Mouse (Mus musculus) common myeloid progenitor, adult 5-6 weeks (primary cell): ENCODE results near the gene Cdc42ep2. TPM values are rescaled to one million over a fixed set of nuclear protein-coding genes. Genes with fewer than 3 reads are reported as not detected.

ENCODE experiments used
- ATAC-seq: replicated peaks from 2 replicates; pipeline ENCODE4 v1.8.0; 2016; ENCODE audit warnings: low read depth, mild to moderate bottlenecking, moderate TSS enrichment, inconsistent platforms; ENCODE audit not compliant: poor library complexity, severe bottlenecking
- total RNA-seq: library from RNA; stranded (forward); fragments of 200-1000, 187-1606 nt; gene quantifications from 2 replicates; pipeline ENCODE4 v1.2.3, GENCODE M21; 2017

Cdc42ep2 gene
- not detected in 2 replicates for total RNA-seq

DNA sequence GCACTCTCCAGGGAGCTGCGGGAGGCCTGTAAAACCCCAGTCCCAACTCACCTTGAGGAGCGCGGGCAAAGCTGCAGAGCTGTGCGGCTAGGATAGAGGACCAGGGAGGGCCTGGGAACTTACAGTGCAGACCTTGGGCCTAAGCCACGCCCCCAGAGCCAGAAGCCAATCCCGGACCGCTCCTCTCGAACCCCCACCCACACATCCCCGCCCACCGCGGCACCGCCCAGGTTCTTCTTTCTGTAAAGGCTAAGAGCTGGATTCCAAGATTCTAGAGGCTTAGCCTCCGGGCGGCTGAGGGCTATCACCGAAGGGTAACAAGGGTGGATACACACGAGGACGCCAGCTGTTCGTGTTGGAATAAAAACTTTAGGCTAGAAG, at the start of gene Cdc42ep2:
TSS of gene Cdc42ep2 (minus strand) at position 104 of the 381 bp plus-strand sequence.
- peak; percentile 82 for ATAC-seq

DNA sequence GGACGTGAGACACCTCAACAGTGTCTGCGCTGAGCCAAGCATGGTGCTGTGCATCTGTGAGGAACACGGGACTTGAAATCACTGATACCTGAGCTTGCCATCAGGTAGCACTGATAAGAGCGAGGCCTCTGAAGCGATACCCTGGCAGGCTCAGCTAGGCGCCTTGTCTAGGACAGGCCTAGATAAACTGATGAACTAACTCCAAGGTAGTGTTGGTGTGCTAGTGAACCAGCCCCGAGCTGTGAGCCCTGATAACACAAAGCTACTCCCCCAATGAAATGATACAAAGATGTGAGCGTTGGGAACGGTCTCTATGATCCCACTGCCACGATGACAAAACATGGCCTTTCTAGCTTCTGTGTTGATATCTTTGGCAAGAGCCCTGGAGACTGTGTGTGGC, 43.0 kb upstream of the Cdc42ep2 start:
- ATAC-seq, result no peak

DNA sequence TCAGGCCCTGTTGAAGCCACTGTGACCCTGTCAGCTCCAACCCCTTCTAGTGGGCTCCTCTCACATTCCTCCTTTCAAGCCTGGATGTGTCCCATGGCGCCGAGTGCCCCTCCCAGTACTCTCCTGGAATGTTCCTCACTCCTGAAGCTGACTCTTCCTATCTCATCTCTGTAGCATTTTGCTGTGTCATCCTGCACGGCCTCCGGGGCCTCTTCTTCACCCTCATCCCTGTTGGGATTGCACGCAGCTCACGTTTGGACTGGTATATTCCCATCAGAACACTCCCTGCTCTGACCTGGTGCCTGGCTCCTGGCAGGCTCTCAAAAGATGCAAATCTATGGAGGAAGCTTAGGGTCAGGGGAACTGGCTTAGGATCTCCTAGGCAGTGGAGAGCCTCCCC, 42.2 kb upstream of the Cdc42ep2 start:
- no peak for ATAC-seq

DNA sequence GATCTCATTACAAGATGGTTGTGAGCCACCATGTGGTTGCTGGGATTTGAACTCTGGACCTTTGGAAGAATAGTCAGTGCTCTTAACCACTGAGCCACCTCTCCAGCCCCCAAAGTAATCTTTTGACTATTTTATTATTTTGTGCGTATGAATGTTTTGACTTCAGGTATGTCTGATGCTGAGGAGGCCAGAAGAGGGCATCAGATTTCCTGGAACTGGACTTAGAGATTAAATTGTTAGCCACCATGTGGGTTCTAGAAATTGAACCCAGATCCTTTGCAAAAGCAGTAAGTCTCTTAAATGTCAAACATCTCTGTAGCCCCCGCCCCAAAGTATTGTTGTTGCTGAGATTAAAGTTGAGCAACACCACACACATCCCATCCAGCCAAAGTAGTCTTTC, 41.3 kb upstream of the Cdc42ep2 start:
- no peak for ATAC-seq

DNA sequence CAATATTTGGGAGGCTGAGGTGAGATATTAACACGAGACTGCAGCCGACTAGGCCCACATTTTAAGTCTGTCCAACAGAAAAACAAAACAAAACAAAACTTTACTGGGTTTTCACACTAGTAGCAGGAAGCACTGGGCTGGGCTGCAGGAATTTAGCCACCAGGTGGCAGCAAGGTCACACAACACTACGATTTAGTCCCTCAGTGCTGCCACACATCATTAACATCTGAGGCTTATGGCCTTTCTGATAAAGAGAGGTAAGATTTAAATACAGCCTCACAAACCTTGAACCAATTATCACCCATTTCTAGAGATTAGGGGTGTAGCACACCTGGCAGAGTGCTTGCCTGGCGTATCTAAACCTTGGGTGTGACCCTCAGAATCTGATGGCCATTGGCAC, 40.7 kb upstream of the Cdc42ep2 start:
- peak; percentile 69 for ATAC-seq

DNA sequence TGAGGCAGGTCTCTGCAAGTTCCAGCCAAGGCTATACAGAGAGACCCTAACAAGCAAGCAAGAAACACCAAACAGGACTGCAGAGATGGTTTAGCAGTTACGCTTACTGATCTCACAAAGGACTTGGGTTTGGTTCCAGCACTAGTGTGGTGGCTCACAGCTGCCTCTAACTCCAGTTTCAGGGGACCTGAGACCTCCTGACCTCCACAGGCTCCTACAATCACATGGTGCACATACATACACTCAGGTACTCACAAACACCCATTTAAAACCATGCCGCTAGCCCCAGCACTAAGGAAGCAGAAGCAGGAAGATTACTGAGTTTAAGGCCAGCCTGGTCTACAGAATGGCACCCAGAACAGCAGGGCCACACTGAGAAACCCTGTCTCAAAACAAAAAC, 40.2 kb upstream of the Cdc42ep2 start:
- no peak for ATAC-seq

DNA sequence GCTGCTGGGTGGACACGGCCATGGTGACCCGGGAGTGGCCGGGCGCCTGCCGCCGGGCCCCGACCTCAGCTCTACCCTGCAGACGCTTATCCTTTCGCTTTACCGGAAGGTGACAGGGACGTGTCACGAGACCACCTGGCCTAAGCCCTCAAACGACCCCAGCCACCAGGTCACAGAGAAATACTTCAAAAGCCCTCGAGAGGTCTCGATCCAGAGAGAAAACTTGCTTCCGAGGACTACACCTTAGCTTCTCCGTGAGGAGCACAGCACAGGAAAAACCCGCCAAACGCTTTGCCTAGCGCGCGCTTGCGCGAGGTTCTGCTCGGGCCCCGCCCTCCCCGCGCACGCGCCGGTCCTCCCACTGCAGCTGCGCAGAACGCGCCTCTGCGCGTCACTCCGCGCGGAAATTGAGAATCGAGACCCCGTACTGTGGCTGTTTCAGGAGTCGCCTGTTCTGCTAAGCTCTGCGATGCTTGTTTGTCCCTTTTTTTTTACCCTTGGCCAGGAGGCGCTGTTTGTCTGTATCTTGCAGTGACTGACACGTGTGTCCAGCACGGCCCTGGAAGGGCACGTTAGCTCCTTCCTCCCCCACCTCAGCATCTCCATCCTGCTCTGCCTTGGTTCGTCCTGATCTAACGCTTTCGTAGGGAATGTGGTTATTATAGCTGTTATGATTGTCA, 39.4 kb upstream of the Cdc42ep2 start, which contains the start of gene Pola2:
TSS of gene Pola2 (minus strand) at position 320 of the 680 bp plus-strand sequence.
- ATAC-seq, result peak; percentile 81

DNA sequence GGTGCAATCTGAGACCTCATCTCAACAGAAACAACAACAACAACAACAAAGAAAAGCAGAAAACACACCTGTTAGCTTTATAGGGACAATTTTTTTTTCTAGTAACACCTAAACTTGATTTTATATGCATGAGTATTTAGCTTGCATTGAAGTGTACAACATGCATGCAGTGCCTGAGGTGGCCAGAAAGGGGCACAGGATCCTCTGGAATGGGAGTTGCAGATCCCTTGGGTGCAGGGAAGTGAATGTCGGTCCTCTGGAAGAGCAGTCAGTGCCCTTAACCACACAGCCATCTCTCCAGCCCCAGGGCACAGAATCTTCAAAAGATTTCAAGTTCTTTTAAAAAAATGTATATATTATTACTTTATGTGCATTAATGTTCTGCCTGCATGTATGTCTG, 38.0 kb upstream of the Cdc42ep2 start:
- no peak for ATAC-seq

DNA sequence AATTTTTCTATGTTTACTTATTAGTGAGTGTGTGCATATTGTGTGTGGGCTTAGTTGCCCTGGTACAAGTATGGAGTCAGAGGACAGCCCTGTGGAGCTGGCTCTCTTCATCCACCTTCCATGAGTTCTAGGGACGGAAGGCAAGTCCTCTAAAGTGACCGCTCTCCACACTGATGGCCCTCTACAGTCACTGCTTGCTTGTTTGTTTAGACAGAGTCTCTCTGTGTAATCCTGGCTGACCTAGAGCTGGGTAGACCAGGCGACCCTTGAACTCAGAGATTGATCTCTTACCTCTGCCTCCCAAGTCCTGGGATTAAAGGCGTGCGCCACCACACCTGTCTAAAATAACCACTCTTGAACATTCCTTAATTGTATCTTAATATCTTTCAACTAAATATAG, 32.8 kb upstream of the Cdc42ep2 start:
- no peak for ATAC-seq

DNA sequence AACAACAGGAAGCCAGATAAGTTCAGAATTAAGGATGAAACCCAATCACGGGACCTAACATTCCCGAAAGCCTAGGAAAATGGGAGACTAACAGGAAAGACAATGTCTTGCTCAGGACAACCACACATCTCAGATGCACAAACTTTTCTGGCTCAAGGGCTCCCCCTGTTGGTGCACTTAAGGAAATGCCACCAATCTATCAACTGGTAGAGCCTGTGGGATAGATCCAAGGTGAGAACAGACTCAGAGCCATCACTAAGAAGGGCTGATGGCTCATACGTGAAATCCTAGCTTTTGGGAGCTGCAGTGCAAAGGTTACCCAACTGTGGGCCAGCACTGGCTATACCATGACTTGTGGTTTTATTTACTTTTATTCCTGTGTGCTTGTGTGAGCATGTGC, 32.1 kb upstream of the Cdc42ep2 start:
- ATAC-seq, result peak; percentile 84

DNA sequence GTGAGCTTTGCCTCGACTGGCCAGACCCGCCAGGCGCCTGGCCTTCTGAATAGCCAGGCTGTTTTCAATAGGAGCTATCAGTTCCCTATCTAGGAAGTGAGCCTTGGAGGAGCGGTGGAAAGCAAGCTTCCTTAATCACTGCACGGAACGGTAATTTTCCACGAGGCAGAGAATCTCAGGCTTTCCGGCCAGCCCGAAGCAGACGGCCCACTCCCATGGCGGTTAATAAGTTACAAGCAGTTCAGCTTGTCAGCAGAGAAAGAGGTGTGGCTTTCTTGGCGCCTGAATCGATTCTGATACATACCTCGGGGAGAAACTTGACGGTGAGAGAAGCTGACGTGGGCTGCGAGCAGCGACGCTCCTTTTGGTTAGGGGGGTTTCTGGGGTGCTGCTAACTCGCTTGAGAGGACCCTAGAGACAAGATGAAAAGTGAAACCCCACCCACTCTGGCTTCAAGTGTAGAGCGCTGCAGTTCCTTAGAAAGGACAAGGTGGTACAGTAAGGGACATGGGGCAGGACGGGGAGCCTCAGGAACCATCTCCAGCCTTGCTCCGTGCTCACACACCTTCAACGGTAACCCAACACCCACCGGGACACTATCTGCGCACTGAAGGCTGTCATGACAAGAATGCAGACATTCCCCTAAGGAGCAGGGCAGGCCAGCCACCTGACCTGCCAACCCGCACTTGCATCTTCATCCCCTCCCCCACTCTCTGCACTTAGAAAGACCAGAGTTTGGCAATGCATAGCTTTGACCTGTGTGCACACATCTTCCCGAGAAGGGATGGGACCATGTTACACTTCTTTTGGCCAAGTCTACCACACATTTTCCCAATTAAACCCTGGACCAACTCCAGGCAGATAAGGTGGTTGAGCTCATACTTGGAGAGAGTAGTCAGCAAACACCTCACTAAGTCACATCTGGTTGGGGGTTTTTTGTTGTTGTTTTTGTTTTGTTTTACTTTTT, 31.4 kb upstream of the Cdc42ep2 start:
- no peak for ATAC-seq

DNA sequence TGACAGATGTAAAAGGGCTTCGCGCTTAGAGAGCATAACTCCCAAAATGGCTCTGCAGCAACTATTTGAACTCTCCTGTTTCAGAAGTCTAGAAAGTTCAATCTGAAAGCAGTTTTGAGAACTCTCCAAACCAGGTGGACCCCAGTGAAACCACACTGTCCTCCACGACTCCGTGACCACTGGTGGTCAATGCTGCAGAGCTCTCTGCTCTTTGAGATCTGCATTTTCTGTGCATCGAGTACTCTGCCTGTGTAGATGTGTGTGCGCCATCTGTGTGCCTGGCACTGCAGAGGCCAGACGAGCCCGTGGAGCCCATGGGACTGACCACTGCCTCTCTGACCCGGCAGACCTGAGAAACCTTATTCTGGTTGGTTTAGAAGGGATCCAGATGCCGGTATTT, 30.3 kb upstream of the Cdc42ep2 start:
- no peak for ATAC-seq

DNA sequence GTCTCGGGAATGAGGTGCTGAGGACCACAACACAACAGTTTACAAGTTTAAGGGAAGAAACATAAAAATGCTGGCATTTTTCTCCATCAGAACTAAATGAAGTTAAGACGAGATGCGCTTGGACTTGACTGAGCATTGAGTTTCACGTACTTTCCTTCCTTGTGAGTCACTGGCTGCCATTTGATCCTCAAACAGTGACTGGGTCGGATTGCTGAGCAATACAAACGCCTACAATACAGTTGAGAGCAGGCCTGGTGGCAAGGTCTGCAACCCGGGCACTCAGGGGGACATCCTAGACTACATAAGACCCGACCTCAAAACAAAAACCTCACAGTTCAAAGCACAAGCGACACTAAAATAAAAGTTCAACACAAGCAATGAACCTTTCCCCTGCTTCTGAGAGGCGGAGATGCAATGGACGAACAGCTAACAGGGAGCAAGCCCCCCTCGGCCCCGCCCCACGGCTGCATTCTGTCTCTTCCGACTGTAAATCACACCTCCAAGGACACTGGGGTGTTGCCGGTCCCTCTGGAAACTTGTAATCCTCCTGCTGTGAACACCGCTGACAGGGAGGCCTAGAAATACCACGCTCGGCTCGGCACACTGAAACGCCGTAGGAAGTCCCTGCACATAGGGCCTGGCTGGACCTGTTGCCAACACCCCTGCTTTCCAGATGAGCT, 29.6 kb upstream of the Cdc42ep2 start:
- ATAC-seq, result no peak

DNA sequence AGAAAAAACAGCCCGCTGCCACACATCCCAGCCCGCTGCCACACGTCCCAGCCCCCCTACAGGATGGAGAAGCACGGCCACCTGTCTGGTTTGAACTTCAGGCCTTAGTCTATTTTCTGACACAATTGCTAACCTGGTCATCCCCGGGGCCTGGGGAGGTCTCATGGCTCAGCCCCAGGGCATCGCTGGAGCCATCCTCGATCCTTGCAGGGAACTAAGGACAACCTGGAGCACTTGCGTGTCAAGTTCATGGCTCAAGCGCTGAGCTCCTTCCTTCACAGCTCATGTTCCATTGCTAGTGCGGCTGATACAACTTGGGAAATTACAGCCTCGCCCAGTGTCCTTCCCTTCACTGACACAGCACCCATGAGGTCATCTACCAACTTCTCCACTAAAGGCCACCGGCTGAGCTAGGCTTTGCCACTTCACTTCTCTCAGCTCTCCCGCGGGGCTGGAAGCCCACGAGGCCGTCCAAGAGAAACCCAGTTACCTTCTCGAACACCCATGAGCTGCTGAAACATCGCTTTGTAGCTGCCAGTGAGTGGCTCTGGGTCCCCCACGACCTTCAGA, 28.7 kb upstream of the Cdc42ep2 start:
- no peak for ATAC-seq

DNA sequence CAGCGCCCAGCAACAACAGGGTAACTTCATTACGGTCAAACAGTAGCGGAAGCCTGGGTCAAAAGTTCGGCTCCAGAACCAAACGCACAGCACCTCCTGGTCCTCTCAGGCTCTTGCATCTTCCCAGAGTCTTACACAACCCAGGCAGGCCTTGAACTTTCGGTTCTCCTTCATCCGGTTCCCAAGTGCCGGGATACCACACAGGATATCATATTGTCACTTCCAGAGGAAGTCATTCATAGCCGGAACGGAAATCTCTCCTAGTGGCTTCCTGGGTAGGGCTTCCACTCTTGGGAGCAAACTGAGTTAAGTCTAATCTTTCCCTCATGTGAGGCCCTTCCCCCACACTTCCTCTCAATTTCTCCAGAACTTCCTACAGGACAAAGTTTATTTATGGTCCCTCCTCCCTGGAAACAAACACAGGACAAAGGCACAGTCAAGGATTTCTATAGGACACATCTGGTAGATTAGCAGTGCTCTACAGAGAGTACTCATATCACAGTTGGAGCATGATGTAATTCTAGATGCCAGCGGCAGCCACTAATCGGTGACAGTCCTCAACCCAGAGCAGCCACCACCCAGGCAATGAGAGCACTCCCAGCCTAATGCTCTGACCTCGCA, 27.6 kb upstream of the Cdc42ep2 start:
- no peak for ATAC-seq

DNA sequence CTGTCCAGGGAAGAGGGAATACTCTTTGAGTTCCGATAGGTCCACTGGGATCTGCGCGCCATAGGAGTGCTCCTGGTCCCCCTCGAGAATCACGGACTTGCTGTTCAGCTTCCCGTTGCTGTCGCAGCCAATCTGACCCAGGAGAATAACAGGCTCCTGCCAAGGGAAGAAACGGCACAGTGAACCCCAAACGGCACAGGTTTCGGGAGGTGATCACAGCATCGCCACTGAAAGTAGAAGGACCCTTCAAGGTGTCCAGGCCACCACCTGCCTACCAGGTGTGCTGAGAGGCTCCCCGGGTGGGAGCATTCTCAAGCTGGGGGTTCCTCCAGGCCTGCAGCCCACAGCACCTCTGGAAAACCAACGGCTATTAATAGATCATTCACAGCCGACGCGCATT, 27.0 kb upstream of the Cdc42ep2 start:
- no peak for ATAC-seq

DNA sequence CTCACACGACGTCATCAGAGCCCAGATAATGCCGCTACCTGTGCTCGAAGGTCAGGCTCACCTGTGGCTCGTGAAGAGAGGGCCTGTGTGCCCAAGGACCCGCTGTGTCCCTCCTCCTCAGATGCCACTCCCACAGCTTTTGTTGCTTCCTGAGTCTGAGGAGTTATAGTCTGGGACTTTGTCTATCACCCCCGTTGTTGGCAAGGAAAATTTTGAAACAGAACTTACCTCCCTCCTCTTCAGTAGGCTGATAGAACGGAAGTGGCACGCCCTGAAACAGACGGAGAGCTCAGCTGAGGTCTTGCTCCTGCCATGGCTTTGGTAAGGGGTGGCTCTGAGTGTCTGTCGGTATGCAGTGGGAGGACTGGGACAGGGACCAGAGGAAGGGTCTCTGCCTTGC, 25.6 kb upstream of the Cdc42ep2 start:
- ATAC-seq, result no peak

DNA sequence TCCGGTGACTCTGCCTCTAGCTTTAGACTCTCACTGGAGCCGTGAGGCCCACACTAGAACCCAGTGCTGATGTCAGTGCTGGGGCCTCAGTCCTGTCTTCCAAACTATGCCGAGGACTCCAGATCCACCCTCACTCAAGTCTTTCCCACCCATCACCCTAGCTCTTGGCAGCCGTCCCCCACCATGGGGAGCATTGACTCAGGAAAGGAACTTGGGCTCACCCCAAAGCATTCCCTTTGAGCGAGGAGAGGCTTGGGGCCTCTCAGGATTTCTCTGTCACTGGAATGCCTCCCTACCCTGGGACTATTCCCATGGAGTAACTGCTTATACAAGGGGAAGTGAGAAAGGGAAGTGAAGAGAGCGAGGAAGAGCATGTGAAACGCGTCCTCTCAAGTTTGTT, 21.3 kb upstream of the Cdc42ep2 start:
- no peak for ATAC-seq

DNA sequence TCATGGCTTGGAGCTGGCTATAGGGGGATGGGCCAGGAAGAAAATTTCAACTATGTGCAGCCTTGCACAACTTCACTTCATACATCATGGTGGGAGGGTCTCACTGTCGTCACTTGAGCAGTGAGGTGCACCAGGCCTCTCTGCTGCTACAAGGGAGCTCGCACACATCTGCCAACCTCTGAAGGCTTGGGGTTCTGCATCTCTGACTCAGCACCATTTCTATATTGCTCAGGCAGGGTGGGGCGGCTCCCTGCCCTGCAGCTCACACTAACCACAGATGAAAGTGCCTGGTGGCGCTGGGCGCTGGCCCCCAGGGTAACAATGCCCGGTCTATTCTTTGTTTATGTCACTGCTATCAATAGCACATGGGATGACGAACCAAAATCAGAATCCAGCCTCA, 20.4 kb upstream of the Cdc42ep2 start:
- 0 out of 2 replicates have a peak, but pooled peaks have one; percentile 22 for ATAC-seq

DNA sequence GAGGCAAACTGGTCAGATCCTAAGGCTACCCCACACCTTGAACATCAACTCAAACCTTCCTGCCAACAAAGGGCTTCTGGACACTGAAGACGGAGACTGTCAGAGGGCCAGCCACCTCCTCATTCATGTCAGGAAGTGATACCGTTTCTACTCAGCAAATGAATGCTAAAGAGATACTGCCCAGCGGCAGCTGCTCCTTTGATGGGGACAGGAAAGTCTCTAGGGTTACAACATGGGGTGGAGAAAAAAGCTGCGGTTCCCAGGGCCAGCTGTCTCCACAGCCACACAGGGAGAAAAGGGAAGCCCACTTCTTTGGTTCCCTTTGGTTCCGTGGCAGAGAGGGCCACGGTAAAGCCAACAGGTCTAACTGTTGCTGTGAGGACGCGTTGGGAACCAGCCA, 19.5 kb upstream of the Cdc42ep2 start:
- ATAC-seq, result no peak
